Mouse (Mus musculus) midbrain, postnatal 0 days (tissue): ENCODE measurements at regions not wholly inside any gene's neighbourhood (a gene's known extent, or its start where the extent isn't known, plus 50 kb on each side); places are given as distances from the start of the nearest gene placed in this dataset.
"Not testable (repeated sequence)": the region's sequence is repeated elsewhere in the genome, so short reads cannot be mapped to it uniquely, and the experiment has no call there.

Experiments
- ATAC-seq: fragments of 200-750 bp; cut with Nextera tagmentation; 2 replicates; pipeline ENCODE4 v1.8.0; 2017; ENCODE audit warnings: moderate number of reproducible peaks, mild to moderate bottlenecking, moderate TSS enrichment, moderate library complexity; ENCODE audit not compliant: low FRiP score
- DNase-seq: peaks from one replicate; pipeline ENCODE4 v3.0.0-alpha.2; 2015; ENCODE audit warnings: low spot score
- H3K27ac ChIP-seq: fragments of 300-500 bp; sonication (generic); 2 replicates; pipeline ENCODE4 v1.5.1; 2014; ENCODE audit warnings: low read depth, mild to moderate bottlenecking, low read length, mixed read lengths
- H3K27me3 ChIP-seq: fragments of 300-500 bp; sonication (generic); 2 replicates; pipeline ENCODE4 v1.6.1; 2014; ENCODE audit warnings: low read length, control low read depth, mixed read lengths; ENCODE audit not compliant: insufficient read depth
- H3K36me3 ChIP-seq: fragments of 300-500 bp; sonication (generic); 2 replicates; pipeline ENCODE4 v1.6.1; 2014; ENCODE audit warnings: low read length, control low read depth, mixed read lengths; ENCODE audit not compliant: insufficient read depth
- H3K4me1 ChIP-seq: fragments of 300-500 bp; sonication (generic); 2 replicates; pipeline ENCODE4 v1.6.1; 2014; ENCODE audit warnings: mild to moderate bottlenecking, control low read depth, antibody characterized with exemption, low read length, mixed read lengths; ENCODE audit not compliant: insufficient read depth
- H3K4me2 ChIP-seq: fragments of 300-500 bp; sonication (generic); 2 replicates; pipeline ENCODE4 v1.6.1; 2014; ENCODE audit warnings: low read depth, mild to moderate bottlenecking, low read length, mixed read lengths; ENCODE audit not compliant: poor library complexity, severe bottlenecking
- H3K4me3 ChIP-seq: fragments of 300-500 bp; sonication (generic); 2 replicates; pipeline ENCODE4 v1.5.1; 2014; ENCODE audit warnings: low read depth, mild to moderate bottlenecking, low read length, moderate library complexity
- H3K9ac ChIP-seq: fragments of 300-500 bp; sonication (generic); replicated peaks from 2 replicates; pipeline ENCODE4 v1.6.1; 2014; ENCODE audit warnings: mild to moderate bottlenecking, low read length, moderate library complexity, mixed read lengths; ENCODE audit not compliant: poor library complexity, severe bottlenecking
- H3K9me3 ChIP-seq: fragments of 300-500 bp; sonication (generic); 2 replicates; pipeline ENCODE4 v1.6.1; 2016; ENCODE audit warnings: low read length, control low read depth
- CTCF ChIP-seq: IDR thresholded peaks from 2 replicates; pipeline ENCODE4 v1.5.1; 2016; ENCODE audit warnings: antibody characterized with exemption, mild to moderate bottlenecking
- WGBS: fragments of 180-500 bp; shearing (Covaris S2); extraction: QIAGEN DNeasy Blood & Tissue Kit; methylation state at CpG from one replicate; pipeline ENCODE4 v1.1.7; 2014; 5-methylcytosine and 5-hydroxymethylcytosine counted together

DNA sequence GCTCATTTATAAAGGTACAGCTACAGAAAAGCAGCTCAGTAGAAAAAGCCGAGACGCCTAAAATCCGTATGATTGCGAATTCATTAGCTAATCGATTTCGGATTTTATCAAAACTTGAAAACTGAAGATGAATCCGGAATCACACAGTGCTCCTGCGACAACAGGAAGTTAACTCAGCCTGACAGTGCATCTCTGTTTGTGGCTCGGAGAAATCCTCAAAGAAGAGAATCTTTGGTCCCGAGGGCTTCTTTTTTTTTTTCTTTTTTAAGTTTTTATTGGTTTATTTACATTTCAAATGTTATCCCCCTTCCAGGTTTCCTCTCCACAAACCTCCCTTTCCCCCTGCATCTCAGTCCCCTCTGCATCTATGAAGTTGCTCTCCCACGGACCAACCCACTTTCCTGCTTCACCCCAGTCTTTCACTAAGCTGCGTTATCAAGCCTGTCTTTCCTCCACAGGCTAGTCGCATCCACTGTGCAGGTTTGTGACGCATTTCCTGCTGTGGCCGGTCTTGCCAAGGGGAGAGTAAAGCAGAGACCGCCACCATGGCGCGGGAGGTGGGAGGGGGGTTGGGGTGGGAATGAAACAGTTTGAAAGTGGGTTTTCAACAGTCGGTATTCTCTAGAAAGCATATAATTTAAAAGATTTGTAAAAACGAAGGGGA is 593.4 kb upstream of the Snrpn start:
- H3K36me3 ChIP-seq, H3K9me3 ChIP-seq, H3K9ac ChIP-seq, H3K4me1 ChIP-seq, H3K27me3 ChIP-seq: not testable (repeated sequence)
- peak overlapping the region; percentile 19; the same call in 1 of the 2 replicates for H3K4me3 ChIP-seq
- peak; percentile 80; the same call in 1 of the 2 replicates for ATAC-seq
- H3K4me2 ChIP-seq: peak overlapping the region; percentile 20; the same call in 1 of the 2 replicates
- WGBS: 53% methylated on average over 20 of the region's 20 CpGs
- peak; percentile 63 for DNase-seq
- peak overlapping the region; percentile 26; the same call in 1 of the 2 replicates for H3K27ac ChIP-seq

DNA sequence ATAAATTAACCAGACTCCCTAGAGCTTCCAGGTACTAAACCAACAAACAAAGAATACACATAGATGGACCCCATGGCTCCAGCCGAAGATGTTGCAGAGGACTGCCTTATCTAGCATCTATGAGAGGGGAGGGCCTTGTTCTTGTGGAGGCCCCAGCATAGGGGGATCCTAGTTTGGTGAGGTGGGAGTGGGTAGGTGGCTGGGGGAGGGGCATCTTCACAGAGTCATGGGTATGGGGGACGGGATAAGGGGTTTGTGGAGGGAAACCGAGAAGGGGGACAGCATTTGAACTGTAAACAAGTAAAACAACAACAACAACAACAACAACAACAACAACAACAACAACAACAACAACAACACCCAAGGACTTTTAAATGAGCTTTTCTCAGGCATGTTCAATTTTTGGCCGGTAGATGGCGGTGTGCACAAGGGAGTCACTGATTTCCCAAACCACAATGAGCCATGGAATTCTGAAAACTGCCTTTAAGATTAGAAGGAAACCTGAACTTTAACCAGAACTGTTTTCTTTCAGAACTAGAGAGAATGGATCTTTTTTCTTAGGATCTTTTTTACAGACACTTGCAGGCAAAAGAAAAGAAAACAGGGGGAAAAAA is 588.2 kb upstream of the Snrpn start:
- peak; percentile 34 for DNase-seq
- not testable (repeated sequence) for ATAC-seq, H3K4me3 ChIP-seq, H3K4me2 ChIP-seq, H3K9ac ChIP-seq, H3K27ac ChIP-seq, H3K9me3 ChIP-seq, H3K4me1 ChIP-seq, H3K36me3 ChIP-seq, H3K27me3 ChIP-seq
- WGBS: 11% methylated on average over 5 of the region's 5 CpGs
- TF ChIP-seq CTCF: peak; percentile 80
